14 mouse cellular contexts compared by ENCODE assay signal in genomic region chr6:31284390-31284789, GRCm38 (mm10).
DNase-seq lines count a peak whose midpoint lies in the region; ATAC-seq and TF ChIP-seq lines count a peak whose summit lies in the region.
"Had no signal": no experiment of that assay in that cellular context is flagged by ENCODE, and none has a peak within 500 bp of the region (broad histone marks: within the 10 kb centered on the region; RNA-seq: fewer than 3 reads in every experiment).

No protein-coding gene starts in this region.

- peaks cover 14% of the 10 kb centered on the region for H3K4me1 ChIP-seq in heart, embryonic 12.5 days (replicated peaks)
- peaks cover 15% of the 10 kb centered on the region for H3K4me1 ChIP-seq in testis, adult 2 months (ENCODE audit: control insufficient read depth, insufficient read depth, low read length)
- H3K4me1 ChIP-seq: liver, embryonic 13.5 days had no signal

- TF ChIP-seq POLR2A in testis, adult 2 months (IDR thresholded peaks at IDR 0.05; ENCODE audit: control insufficient read depth, low read depth, low read length), result no peak

- H3K4me2 ChIP-seq in heart, embryonic 12.5 days, result no peak overlapping the region
- H3K4me2 ChIP-seq: forebrain, embryonic 13.5 days; liver, embryonic 13.5 days had no signal

- no peak overlapping the region for H3K9ac ChIP-seq in heart, embryonic 12.5 days
- H3K9ac ChIP-seq: forebrain, embryonic 13.5 days; liver, embryonic 13.5 days had no signal

- no peaks in the 10 kb centered on the region for H3K27me3 ChIP-seq in heart, embryonic 12.5 days (replicated peaks)
- no peaks in the 10 kb centered on the region for H3K27me3 ChIP-seq in testis, adult 2 months (ENCODE audit: control insufficient read depth, insufficient read depth, low read length)
- H3K27me3 ChIP-seq: forebrain, embryonic 13.5 days had no signal

- no peaks in the 10 kb centered on the region for H3K9me3 ChIP-seq in heart, embryonic 12.5 days (replicated peaks)
- H3K9me3 ChIP-seq: forebrain, embryonic 13.5 days; liver, embryonic 13.5 days had no signal

- no peak overlapping the region for H3K4me3 ChIP-seq in heart, embryonic 12.5 days
- peak overlapping the region; percentile 52 for H3K4me3 ChIP-seq in testis, adult 2 months (ENCODE audit: control insufficient read depth, low read depth, low read length)
- H3K4me3 ChIP-seq: forebrain, embryonic 13.5 days; liver, embryonic 13.5 days had no signal

- no peak overlapping the region for H3K27ac ChIP-seq in heart, embryonic 12.5 days (ENCODE audit: poor library complexity, severe bottlenecking)
- peak overlapping the region; percentile 72 for H3K27ac ChIP-seq in testis, adult 2 months (ENCODE audit: control insufficient read depth, insufficient read depth, low read depth, low read length)
- H3K27ac ChIP-seq: forebrain, embryonic 13.5 days; liver, embryonic 13.5 days had no signal

- no peak for ATAC-seq in heart, embryonic 12.5 days (ENCODE audit: insufficient number of reproducible peaks, low FRiP score)
- ATAC-seq: CD4-positive, CD25-positive, alpha-beta regulatory T cell, adult 4 months; forebrain, embryonic 13.5 days had no signal

- TF ChIP-seq CTCF in testis, adult 2 months (IDR thresholded peaks at IDR 0.05; ENCODE audit: control insufficient read depth, insufficient read depth, insufficient replicate concordance, low read depth, low read length), result no peak

- H3K36me3 ChIP-seq in heart, embryonic 12.5 days, result no peaks in the 10 kb centered on the region
- no peaks in the 10 kb centered on the region for H3K36me3 ChIP-seq in testis, adult 2 months (ENCODE audit: control insufficient read depth, insufficient read depth, low read length)
- H3K36me3 ChIP-seq: liver, embryonic 13.5 days had no signal

- WGBS in heart, embryonic 12.5 days, result 77% methylated on average over 10 of the region's 10 CpGs

- DNase-seq in heart, adult 18-20 months, result peak; percentile 63 to 68
- DNase-seq in testis, postnatal 14 days (ENCODE audit: low spot score), result no peak
- peak; percentile 56 for DNase-seq in lung, postnatal 36 days
- no peak for DNase-seq in urinary bladder, postnatal 25 days (ENCODE audit: low spot score)
- DNase-seq in thymus, postnatal 14 days, result no peak
- no peak for DNase-seq in cerebellum, postnatal 4 days (ENCODE audit: low spot score in 2 of 2)
- DNase-seq: gastrocnemius, postnatal 10 days; heart, postnatal 36 days; kidney, postnatal 25 days; liver, embryonic 13.5 days had no signal

Comparison
In these comparisons a context has a peak if more than half of its experiments do, and no peak if none do; other contexts are left out.
1. DNase-seq: peak in heart, adult 18-20 months (2 of 2) and lung, postnatal 36 days (single experiment); none in testis, postnatal 14 days (single experiment), urinary bladder, postnatal 25 days (single experiment), thymus, postnatal 14 days (single experiment) and cerebellum, postnatal 4 days (0 of 2).